Mouse (Mus musculus): ENCODE data around the gene Lrrfip2.

DNA sequence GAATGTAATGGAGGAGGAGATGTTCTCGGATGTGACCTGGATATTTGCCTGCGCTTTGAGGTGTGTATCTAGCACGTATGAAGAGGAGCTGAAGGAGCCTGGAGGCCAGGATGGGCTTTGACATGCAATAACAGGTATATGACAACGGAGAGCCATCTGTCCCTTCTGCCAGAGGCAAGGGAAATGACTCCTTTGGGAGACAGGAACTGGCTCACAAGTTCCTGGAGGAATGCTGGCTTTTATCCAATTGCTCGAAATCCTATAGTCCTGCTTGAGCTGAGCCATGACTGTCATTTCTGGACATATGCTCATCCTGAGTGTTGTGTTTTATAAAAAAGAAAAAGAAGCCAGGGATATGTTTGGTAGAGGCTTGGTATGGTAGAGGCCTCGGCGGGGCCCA, 28.5 kb upstream of the Lrrfip2 start:
- TF ChIP-seq CTCF (IDR thresholded peaks at IDR 0.05; ENCODE audit: borderline replicate concordance, insufficient read depth, low read length) (no peak), POLR2A (IDR thresholded peaks at IDR 0.05; ENCODE audit: low read depth, low read length) (no peak)

All from embryonic fibroblast, embryonic 13.5 days (primary cell).